Mouse (Mus musculus): ENCODE data around the gene Gm44502. TPM values are rescaled to one million over a fixed set of nuclear protein-coding genes. Genes with fewer than 3 reads are reported as not detected.

Gm44502 gene
- polyA plus RNA-seq, 1 experiment from 2014 or later: not detected

- 53% methylated on average over 12 of the region's 12 CpGs for WGBS
- no peak overlapping the region for H3K9ac ChIP-seq (replicated peaks)
- H3K27ac ChIP-seq (replicated peaks): no peak overlapping the region
- H3K4me3 ChIP-seq: no peak overlapping the region
- no peaks in the 10 kb centered on the region for H3K9me3 ChIP-seq
- no peak overlapping the region for H3K4me2 ChIP-seq (replicated peaks)
- no peak for ATAC-seq (replicated peaks)
- no peaks in the 10 kb centered on the region for H3K27me3 ChIP-seq
- no peaks in the 10 kb centered on the region for H3K4me1 ChIP-seq
- H3K36me3 ChIP-seq: no peaks in the 10 kb centered on the region
Measured at GRCm38 (mm10) chr15:89387127-89387526, 42.4 kb downstream of the Gm44502 start.

- 86% methylated on average over 7 of the region's 7 CpGs for WGBS
- no peak within 1 kb of the TSS for H3K27ac ChIP-seq (replicated peaks)
- H3K36me3 ChIP-seq: no peaks in the 10 kb centered on the region
- H3K4me1 ChIP-seq: peaks cover under 1% of the 10 kb centered on the region; the same call in 1 of the 2 replicates
- no peak within 1 kb of the TSS for H3K4me3 ChIP-seq
- H3K9ac ChIP-seq (replicated peaks): no peak within 1 kb of the TSS
- peaks cover 6% of the 10 kb centered on the region; the same call in 1 of the 2 replicates for H3K27me3 ChIP-seq
- no peak for ATAC-seq (replicated peaks)
- no peak within 1 kb of the TSS for H3K4me2 ChIP-seq (replicated peaks)
- H3K9me3 ChIP-seq: no peaks in the 10 kb centered on the region
Measured at GRCm38 (mm10) chr15:89384617-89385016, 44.9 kb downstream of the Gm44502 start, which contains the start of gene Klhdc7b. Gene Klhdc7b, plus strand, starts transcription at chr15:89384917.

DNA sequence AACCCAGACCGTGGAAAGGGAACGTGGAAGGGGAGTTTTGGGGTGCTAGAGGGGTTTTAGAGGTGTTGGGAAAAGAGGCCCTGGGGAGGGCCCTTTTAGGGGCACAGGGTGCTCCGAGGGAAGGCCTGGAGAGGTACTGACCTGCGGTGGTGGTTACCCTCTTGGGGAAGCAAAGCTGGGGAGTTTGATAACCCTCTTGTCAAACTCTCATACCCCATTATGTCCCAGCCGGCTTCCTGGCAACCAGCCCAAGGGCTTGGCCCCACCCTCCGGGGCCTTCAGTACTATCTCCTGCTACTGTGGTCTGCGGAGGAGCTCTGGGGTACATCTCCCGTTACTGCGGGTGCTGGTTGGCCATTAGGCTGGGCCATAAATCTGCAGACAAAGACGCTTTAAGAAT, 50.1 kb downstream of the Gm44502 start:
- Histone ChIP-seq H3K4me1 (peaks cover 17% of the 10 kb centered on the region), H3K27me3 (peaks cover 45% of the 10 kb centered on the region), H3K4me3 (peak overlapping the region; percentile 39; the same call in 1 of the 2 replicates), H3K9me3 (no peaks in the 10 kb centered on the region), H3K27ac (replicated peaks) (no peak overlapping the region), H3K36me3 (no peaks in the 10 kb centered on the region), H3K4me2 (replicated peaks) (peak overlapping the region; percentile 57), H3K9ac (replicated peaks) (peak overlapping the region; percentile 41)
- no peak for ATAC-seq (replicated peaks)
- 8% methylated on average over 10 of the region's 10 CpGs for WGBS

GRCm38 (mm10) chr15:89378831-89379401, 50.6 kb downstream of the Gm44502 start, which contains the start of gene Odf3b:
Gene Odf3b, minus strand, starts transcription at chr15:89379282.
- Histone ChIP-seq H3K4me1 (peaks cover 20% of the 10 kb centered on the region), H3K27ac (replicated peaks) (no peak within 1 kb of the TSS), H3K36me3 (no peaks in the 10 kb centered on the region), H3K4me3 (peak within 1 kb of the TSS; percentile 39), H3K9ac (replicated peaks) (peak within 1 kb of the TSS; percentile 41), H3K4me2 (replicated peaks) (peak within 1 kb of the TSS; percentile 57), H3K27me3 (peaks cover 45% of the 10 kb centered on the region), H3K9me3 (no peaks in the 10 kb centered on the region)
- no peak for ATAC-seq (replicated peaks)
- under 1% methylated on average over 29 of the region's 33 CpGs for WGBS

DNA sequence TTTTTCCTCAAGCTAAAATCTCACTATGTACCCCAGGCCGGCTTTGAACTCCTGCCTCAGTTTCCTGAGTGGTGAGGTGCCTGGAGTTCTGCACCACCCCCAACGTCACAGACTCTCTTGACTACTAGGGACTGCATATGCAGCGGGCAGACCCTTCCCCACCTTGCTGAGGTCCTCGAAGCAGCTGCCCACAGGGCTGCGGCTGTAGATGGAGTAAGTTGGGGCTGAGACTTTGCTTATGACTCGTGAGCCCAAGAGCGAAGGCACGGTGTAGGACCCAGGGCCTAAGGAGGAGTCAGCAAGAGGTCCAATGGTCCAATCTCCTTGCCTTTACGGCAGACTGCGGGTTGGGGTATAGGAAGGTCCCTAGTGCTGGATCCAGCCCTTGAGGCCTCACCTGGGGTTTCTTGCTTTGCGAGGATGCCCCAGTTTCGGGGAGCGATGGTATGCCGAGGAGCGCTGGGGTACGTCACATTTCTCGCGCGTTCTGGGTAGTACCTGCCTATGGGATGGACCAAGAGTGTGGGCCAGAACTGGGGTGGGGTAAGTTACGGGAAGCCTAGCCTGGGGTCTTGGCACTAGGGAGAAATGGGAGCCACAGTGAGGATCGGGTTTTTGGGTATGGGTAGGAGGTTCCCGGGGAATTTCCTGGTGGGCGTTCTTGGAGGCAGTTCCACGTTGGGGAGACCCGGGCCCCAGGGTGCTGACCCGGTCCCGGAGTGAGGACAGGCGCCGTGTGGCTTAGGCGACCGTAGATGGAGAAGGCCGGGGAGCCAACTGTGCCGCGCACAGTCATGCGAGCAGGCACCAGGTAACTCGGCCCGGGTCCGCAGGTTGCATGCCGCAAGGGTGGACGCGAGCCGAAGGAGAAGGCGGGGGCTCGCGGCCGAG, 51.3 kb downstream of the Gm44502 start:
- WGBS: 10% methylated on average over 46 of the region's 46 CpGs
- H3K27ac ChIP-seq (replicated peaks): no peak overlapping the region
- peaks cover 21% of the 10 kb centered on the region for H3K4me1 ChIP-seq
- H3K4me3 ChIP-seq: peak overlapping the region; percentile 39
- no peak for ATAC-seq (replicated peaks)
- peaks cover 45% of the 10 kb centered on the region for H3K27me3 ChIP-seq
- peak overlapping the region; percentile 41 for H3K9ac ChIP-seq (replicated peaks)
- no peaks in the 10 kb centered on the region for H3K36me3 ChIP-seq
- no peaks in the 10 kb centered on the region for H3K9me3 ChIP-seq
- peak overlapping the region; percentile 57 for H3K4me2 ChIP-seq (replicated peaks)

DNA sequence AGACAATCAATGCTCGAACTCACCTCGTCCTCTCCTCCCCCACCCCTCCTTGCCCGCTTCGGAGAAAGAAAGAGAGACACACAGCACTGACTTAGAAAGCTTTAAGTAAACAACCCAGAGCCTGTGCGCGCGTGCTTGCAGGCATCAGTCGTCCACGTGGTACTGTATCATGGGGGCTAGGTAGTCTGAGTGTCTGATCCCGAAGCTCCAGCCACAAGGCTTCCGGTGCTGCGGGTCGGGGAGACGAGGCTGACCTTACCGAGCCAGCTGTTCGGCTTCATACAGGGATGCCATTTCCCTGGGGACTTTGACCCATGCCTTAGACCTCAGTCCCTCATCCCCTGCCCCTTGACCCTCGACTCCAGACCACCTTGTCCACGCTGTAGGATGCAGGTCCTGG, 52.1 kb downstream of the Gm44502 start:
- Histone ChIP-seq H3K36me3 (0 out of 2 replicates have a peak, but pooled peaks cover 2% of the 10 kb centered on the region), H3K27me3 (peaks cover 45% of the 10 kb centered on the region), H3K4me2 (replicated peaks) (no peak overlapping the region), H3K9ac (replicated peaks) (no peak overlapping the region), H3K4me3 (no peak overlapping the region), H3K4me1 (peaks cover 30% of the 10 kb centered on the region), H3K27ac (replicated peaks) (no peak overlapping the region), H3K9me3 (no peaks in the 10 kb centered on the region)
- 6% methylated on average over 18 of the region's 18 CpGs for WGBS
- no peak for ATAC-seq (replicated peaks)

DNA sequence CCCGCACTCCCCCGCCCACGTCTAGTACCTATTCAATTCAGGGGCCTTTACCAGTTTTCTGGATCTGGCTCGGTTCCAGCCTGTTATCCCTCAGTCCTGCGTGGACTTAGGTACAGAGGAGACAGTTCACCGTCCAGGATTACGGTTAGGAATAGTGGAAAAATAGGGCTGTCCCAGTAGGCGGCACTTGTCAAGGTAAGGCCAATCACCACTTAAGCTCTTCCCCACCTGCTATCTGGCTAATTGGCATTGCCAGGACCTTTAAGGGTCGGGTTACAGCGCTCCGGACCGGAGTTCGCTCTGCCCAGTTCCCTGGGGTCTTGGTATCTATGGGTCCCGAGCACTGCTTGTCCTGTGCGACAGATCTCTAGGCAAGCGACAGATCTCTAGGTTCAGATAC, 52.5 kb downstream of the Gm44502 start, which contains the start of gene Tymp:
Tymp (minus strand) TSS at position 83 of the 400 bp plus-strand sequence.
- H3K9me3 ChIP-seq: no peaks in the 10 kb centered on the region
- no peak within 1 kb of the TSS for H3K27ac ChIP-seq (replicated peaks)
- ATAC-seq (replicated peaks): no peak
- no peak within 1 kb of the TSS for H3K4me2 ChIP-seq (replicated peaks)
- H3K9ac ChIP-seq (replicated peaks): no peak within 1 kb of the TSS
- H3K27me3 ChIP-seq: peaks cover 45% of the 10 kb centered on the region
- no peak within 1 kb of the TSS for H3K4me3 ChIP-seq
- H3K4me1 ChIP-seq: peaks cover 30% of the 10 kb centered on the region
- peaks cover 6% of the 10 kb centered on the region for H3K36me3 ChIP-seq
- WGBS: 17% methylated on average over 16 of the region's 16 CpGs

GRCm38 (mm10) chr15:89376040-89376439, 53.5 kb downstream of the Gm44502 start:
- 85% methylated on average over 7 of the region's 7 CpGs for WGBS
- ATAC-seq (replicated peaks): no peak
- peaks cover 30% of the 10 kb centered on the region for H3K4me1 ChIP-seq
- no peak overlapping the region for H3K4me2 ChIP-seq (replicated peaks)
- H3K9me3 ChIP-seq: no peaks in the 10 kb centered on the region
- H3K9ac ChIP-seq (replicated peaks): no peak overlapping the region
- peaks cover 16% of the 10 kb centered on the region for H3K36me3 ChIP-seq
- no peak overlapping the region for H3K27ac ChIP-seq (replicated peaks)
- H3K4me3 ChIP-seq: no peak overlapping the region
- peaks cover 45% of the 10 kb centered on the region for H3K27me3 ChIP-seq

DNA sequence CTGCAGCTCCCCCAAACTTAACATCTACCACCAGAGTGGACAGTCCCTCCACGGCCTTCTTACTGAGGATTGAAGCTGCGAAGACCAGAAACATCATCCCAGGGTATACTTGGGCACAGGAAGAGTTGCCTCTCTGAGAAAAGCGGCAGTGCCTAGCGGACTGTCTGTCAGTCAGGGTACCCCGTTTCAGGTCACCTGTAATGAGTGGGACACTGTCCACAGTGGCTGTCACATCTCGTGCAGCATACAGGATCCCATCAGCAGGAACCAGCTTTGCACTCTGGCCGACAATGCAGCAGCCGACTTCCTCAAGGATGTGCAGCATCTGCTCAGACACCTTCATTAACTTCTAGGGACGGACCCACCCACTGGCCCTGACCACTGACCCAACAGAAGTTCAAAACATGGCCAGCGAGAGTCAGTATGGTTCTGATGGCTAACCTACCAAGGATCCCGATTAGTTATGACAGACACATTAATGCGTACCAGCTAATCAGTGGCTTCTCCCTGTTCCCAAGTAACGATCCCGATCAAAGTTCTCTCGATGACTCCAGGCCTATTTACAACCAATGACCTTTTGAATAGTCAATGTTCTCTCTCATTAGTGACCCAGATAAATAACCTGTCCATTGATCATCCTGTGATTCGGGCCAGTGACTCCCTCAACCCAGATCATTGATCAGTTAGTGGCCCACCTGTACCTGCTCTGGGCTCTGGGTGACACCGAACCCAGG, 54.5 kb downstream of the Gm44502 start:
- H3K27me3 ChIP-seq: peaks cover 42% of the 10 kb centered on the region
- no peak overlapping the region for H3K4me3 ChIP-seq
- H3K4me1 ChIP-seq: peaks cover 30% of the 10 kb centered on the region
- WGBS: 94% methylated on average over 17 of the region's 17 CpGs
- H3K4me2 ChIP-seq (replicated peaks): no peak overlapping the region
- H3K9ac ChIP-seq (replicated peaks): no peak overlapping the region
- no peaks in the 10 kb centered on the region for H3K9me3 ChIP-seq
- no peak for ATAC-seq (replicated peaks)
- no peak overlapping the region for H3K27ac ChIP-seq (replicated peaks)
- peaks cover 26% of the 10 kb centered on the region for H3K36me3 ChIP-seq

DNA sequence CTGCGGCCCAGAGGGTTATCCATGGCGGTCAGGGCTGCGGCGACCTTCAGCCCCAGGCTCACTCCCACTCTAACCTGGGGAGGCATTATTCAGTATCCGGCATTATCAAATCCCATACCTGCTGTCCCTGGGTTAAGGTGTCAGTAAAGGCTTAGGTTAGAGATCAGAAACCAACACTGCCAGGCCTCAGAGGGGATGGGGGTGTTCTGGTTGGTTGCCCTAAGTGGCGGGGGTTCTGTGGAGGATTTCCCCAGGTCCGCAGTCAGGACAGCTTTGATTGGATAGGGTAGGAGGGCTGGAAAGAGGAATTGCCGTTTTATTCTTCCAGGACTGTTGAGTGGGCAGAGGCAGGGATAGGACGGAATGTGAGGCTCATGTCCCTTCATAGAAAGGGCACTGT, 55.2 kb downstream of the Gm44502 start:
- 51% methylated on average over 9 of the region's 9 CpGs for WGBS
- H3K4me2 ChIP-seq (replicated peaks): peak overlapping the region; percentile 65
- ATAC-seq (replicated peaks): no peak
- H3K4me3 ChIP-seq: peak overlapping the region; percentile 59
- no peaks in the 10 kb centered on the region for H3K9me3 ChIP-seq
- peaks cover 27% of the 10 kb centered on the region for H3K4me1 ChIP-seq
- peak overlapping the region; percentile 93 for H3K27ac ChIP-seq (replicated peaks)
- peaks cover 33% of the 10 kb centered on the region for H3K36me3 ChIP-seq
- H3K9ac ChIP-seq (replicated peaks): peak overlapping the region; percentile 76
- H3K27me3 ChIP-seq: peaks cover 36% of the 10 kb centered on the region

GRCm38 (mm10) chr15:89373762-89374248, 55.7 kb downstream of the Gm44502 start, which contains the start of gene Sco2:
Gene Sco2, minus strand, starts transcription at chr15:89373846.
- Histone ChIP-seq H3K4me3 (peak within 1 kb of the TSS; percentile 59), H3K36me3 (peaks cover 38% of the 10 kb centered on the region), H3K27me3 (peaks cover 31% of the 10 kb centered on the region), H3K27ac (replicated peaks) (peak within 1 kb of the TSS; percentile 93), H3K9me3 (no peaks in the 10 kb centered on the region), H3K4me2 (replicated peaks) (peak within 1 kb of the TSS; percentile 65), H3K4me1 (peaks cover 22% of the 10 kb centered on the region), H3K9ac (replicated peaks) (peak within 1 kb of the TSS; percentile 76)
- peak; percentile 86 for ATAC-seq (replicated peaks)
- under 1% methylated on average over 42 of the region's 42 CpGs for WGBS

Measured in forebrain, embryonic 15.5 days (tissue).